Mouse (Mus musculus) monocyte, adult 5-6 weeks (primary cell): ENCODE results near the gene Ercc1. TPM values are rescaled to one million over a fixed set of nuclear protein-coding genes. Genes with fewer than 3 reads are reported as not detected.

Experiments used
- ATAC-seq: fragments of 153-309, 156-312 bp; replicated peaks from 2 replicates; pipeline ENCODE4 v1.8.0; 2017; ENCODE audit warnings: mild to moderate bottlenecking; ENCODE audit not compliant: low TSS enrichment, insufficient number of reproducible peaks, severe bottlenecking, poor library complexity, low FRiP score
- total RNA-seq: library from RNA; stranded (forward); fragments of 200-1000, 200-491, 200-594 nt; gene quantifications from 3 replicates; pipeline ENCODE4 v1.2.3, GENCODE M21; 2017

Gene Ercc1
- total RNA-seq, 1 experiment from 2014 or later, result 19.8 TPM

DNA sequence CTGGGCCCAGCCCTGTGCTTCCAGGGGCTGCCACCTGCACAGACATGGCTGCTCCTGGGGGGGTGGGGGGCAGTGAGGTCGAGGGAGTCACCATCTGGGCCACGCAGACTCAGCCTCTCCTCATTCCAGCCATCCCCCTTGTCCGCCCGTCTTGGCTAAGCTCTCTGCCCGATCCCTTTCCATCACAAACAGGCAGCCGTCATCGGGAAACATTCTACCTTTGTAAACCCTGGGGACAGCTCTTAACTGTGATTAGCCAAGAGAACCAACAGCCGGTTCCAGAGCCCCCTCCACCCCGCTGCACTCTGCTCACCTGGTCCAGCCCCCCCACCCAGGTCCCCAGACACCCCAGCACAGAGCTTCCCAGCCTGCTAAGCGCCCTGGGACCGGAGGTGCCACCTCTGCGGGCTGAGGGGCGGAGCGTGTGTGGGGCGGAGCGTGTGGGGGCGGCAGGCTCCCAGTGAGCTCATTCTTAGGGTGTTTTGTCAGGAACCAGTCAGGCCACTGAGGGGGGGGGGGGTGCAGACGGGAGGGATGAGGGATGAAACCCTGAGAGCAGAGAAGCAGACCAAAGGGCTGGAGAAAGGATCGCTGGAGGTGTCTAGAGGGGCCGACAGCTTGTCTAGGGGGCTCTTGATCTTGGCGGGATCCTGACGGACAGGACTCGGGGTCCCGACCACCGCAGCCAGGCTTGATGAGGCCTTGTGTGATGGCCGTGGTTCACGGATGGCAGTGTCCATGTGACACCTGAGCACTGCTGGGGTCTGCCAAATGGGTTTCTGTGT, 55.1 kb downstream of the Ercc1 start:
- ATAC-seq, result no peak

DNA sequence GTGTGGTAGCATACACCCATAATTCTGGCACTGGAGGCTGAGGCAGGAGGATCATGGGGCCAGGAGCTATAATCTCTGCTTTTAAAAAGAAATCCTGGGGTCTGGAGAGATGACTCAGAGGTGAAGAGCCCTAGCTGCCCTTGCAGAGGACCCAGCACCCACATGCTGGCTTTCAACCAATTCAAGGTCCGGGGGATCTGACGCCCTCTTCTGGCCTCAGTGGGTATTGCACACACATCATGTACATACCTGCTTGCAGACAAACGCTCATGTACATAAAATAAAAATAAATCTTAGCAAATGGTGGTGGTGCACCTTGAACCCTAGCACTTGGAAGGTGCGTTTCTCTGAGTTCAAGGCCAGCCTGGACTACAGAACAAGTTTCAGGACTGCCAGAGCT, 56.4 kb downstream of the Ercc1 start:
- no peak for ATAC-seq

DNA sequence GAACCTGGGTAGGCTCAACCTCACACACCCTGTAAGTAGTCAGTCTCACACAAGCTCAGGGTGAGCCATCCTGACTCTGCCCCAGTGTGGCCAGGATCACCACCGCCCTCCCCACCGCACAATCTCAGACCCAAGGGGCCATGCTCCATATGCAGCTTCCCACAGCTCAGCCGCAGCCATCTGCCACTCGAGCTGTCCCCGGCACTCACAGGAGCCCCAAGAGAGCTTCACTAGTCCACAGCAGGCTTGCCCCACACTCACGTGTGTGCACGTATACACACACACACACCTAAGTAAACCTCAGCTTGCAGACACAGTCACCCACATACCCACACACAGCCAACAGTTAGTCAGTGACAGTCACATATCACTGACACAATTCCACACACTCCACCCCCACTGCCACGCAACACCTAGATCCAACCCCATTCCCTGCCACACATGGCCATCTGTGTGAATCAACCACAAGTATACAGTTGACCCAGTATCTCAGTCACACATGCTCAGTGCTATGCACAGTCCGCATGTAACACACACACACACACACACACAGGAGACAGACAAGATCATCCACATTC, 58.0 kb downstream of the Ercc1 start:
- no peak for ATAC-seq

DNA sequence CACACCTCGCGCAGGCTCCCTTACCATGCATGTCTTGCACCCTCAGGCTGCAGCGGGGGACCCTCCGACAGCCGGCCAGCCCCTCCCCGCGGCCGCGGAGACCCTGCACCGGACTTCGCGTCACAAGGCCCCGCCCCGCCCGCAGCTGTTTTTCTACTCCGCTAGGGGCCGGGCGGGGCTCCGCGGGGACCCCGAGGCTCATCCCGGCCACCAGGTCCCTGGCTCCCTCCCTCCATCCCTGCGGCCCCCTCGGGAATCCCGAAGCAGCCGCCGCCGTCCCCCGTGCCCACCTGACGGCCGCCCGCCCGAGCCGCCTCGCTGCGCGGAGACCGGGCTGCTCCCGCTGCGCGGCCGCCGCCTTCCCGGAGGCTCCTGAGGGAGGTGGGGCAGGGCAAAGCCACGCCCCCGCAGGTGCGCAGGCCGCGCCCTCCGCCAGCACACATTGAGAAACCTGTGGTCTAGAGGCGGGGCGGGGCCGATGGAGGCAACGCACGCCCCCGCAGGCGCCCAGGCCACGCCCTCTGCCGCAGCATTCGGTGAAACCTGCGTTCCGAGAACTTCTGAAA, 59.2 kb downstream of the Ercc1 start, which contains the start of gene Klc3:
TSS of gene Klc3 (minus strand) at position 374 of the 566 bp plus-strand sequence.
- no peak for ATAC-seq

DNA sequence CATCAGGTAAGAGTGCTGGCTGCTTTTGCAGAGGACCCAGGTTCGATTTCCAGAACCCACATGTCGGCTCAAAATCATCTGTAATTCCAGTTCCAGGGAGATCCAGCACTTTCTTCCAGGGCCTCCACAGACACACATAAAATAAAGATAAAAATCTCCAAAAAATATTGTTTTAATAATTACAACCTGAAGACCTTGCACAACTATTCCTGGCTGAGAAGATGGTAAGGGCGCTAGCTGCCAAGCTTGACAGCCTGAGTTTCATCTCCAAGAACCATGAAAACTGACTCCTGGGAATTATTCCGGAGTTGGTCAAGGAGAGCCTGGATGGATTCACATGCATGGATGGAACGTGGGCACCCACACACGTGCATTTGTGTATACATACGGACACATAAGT, 59.9 kb downstream of the Ercc1 start, which contains the start of gene Ckm:
TSS of gene Ckm (plus strand) at position 301 of the 400 bp plus-strand sequence.
- no peak for ATAC-seq

DNA sequence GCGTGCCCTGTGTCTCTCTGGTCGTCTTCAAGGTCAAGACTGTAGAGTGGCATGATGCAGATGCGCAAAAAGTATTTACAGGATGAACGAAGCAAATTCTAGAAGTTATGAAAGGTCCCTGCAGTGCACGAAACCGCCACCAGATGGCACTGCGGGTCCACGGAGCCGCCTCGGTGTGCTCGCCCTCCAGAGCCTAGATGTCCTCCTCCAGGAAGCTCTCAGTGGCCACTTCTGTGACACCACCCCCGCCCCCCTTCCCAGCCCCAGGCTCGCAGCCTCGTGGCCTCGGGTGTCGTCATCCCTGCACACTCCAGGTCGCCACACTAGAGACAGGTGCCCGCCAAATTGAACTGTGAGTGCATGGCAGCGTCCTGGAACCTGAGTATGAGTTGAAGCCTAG, 60.8 kb downstream of the Ercc1 start:
- ATAC-seq, result peak; percentile 85

Other genes starting within 250 kb of the Ercc1 start
- gene Gm4969, start 226.4 kb upstream of the Ercc1 start, total RNA-seq, result not detected in 3 replicates
- gene Fbxo46, start 224.9 kb upstream of the Ercc1 start, total RNA-seq, result 6.7 to 11.5 TPM (median 7.1 TPM) in 3 replicates
- 2.4 to 4.9 TPM (median 3.9 TPM) in 3 replicates for gene Qpctl, start 195.5 kb upstream of the Ercc1 start, total RNA-seq
- 27.7 to 42.9 TPM (median 30.8 TPM) in 3 replicates for gene Snrpd2, start 195.1 kb upstream of the Ercc1 start, total RNA-seq
- not detected in 3 replicates for gene Gipr, start 178.7 kb upstream of the Ercc1 start, total RNA-seq
- 9.4 to 12.2 TPM (median 9.9 TPM) in 3 replicates for gene Eml2, start 168.4 kb upstream of the Ercc1 start, total RNA-seq
- 0.19 to 0.32 TPM in 2 of 3 replicates, not detected in the other for gene Gpr4, start 132.2 kb upstream of the Ercc1 start, total RNA-seq
- 11.5 to 32.0 TPM (median 14.7 TPM) in 3 replicates for gene Opa3, start 116.4 kb upstream of the Ercc1 start, total RNA-seq
- gene Vasp, start 73.0 kb upstream of the Ercc1 start, total RNA-seq, result 230 to 263 TPM (median 254 TPM) in 3 replicates
- 1.9 TPM in 1 of 3 replicates, not detected in the others for gene Ppm1n, start 64.7 kb upstream of the Ercc1 start, total RNA-seq
- gene Rtn2, start 62.2 kb upstream of the Ercc1 start, total RNA-seq, result not detected in 3 replicates
- gene Fosb, start 34.7 kb upstream of the Ercc1 start, total RNA-seq, result 30.9 to 43.8 TPM (median 36.9 TPM) in 3 replicates
- gene Cd3eap, start 14.7 kb downstream of the Ercc1 start, total RNA-seq, result 6.9 to 8.9 TPM (median 7.2 TPM) in 3 replicates
- not detected in 3 replicates for gene Ppp1r13l, start 15.0 kb downstream of the Ercc1 start, total RNA-seq
- gene Ercc2, start 37.2 kb downstream of the Ercc1 start, total RNA-seq, result 21.0 to 32.4 TPM (median 25.4 TPM) in 3 replicates
- gene Klc3, start 59.3 kb downstream of the Ercc1 start, total RNA-seq, result 1.6 TPM in 2 of 3 replicates, not detected in the other
- gene Ckm, start 60.0 kb downstream of the Ercc1 start, total RNA-seq, result not detected in 3 replicates
- gene Mark4, start 114.0 kb downstream of the Ercc1 start, total RNA-seq, result 9.0 to 21.1 TPM (median 9.6 TPM) in 3 replicates
- gene Exoc3l2, start 118.6 kb downstream of the Ercc1 start, total RNA-seq, result 0.11 to 1.4 TPM (median 0.49 TPM) in 3 replicates
- 3.5 to 4.4 TPM (median 4.0 TPM) in 3 replicates for gene Bloc1s3, start 163.6 kb downstream of the Ercc1 start, total RNA-seq
- gene Trappc6a, start 163.6 kb downstream of the Ercc1 start, total RNA-seq, result 19.9 to 35.2 TPM (median 23.4 TPM) in 3 replicates
- not detected in 3 replicates for gene Nkpd1, start 173.1 kb downstream of the Ercc1 start, total RNA-seq
- gene Ppp1r37, start 218.3 kb downstream of the Ercc1 start, total RNA-seq, result 8.9 to 26.0 TPM (median 18.8 TPM) in 3 replicates
- 4.2 to 8.9 TPM (median 5.1 TPM) in 3 replicates for gene Zfp296, start 232.5 kb downstream of the Ercc1 start, total RNA-seq
- 52.9 to 68.5 TPM (median 62.3 TPM) in 3 replicates for gene Gemin7, start 232.8 kb downstream of the Ercc1 start, total RNA-seq